Mouse (Mus musculus): ENCODE measurements around the gene Npas2.
A peak's percentile ranks its signal among the peaks of the same experiment; 100 is the strongest.

Gene Npas2

DNA sequence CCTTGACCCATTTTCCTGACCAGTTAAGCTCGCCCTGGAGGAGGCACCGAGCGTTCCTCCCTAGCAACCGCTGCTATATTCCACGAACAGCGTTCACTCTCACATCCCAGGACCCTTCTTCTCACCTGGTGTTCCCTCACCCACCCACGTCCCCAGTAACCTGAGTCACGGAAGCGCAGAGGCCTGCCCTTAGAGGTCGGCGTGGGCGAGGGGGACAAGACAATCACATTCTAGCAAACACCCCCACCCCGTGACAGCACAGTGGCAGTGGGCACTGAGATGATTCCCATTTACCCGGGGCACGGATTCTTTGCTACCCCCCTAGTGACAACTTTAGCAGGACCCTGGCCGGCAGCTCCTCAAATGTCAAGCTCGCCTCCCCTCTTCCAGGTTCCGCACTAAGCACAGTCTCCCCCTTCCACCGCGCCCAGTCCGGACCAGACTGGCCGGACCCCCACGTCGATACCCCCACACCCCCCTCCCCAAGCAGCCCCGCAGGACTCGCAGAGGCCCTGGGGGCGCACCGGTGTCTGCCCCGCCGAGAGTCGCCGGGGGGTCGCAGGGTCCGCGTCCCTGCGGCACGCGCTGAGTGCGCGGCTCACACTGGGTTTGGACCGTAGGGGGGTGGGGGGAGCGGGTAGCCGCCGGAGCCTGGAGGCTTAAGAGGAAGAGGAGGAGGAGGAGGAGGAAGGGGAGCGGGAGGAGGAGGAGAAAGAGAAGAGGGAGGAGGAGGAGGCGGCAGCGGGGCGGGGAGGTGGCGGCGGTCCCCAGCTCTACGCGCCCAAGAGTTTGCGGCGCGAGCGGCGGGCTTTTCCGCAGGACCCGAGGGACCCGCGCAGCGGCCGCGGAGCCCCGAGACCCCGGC lies at the start of gene Npas2:
Gene Npas2, plus strand, starts transcription at position 735 of the 865 bp plus-strand sequence.
- DNase-seq (ENCODE audit: extremely low read depth, insufficient read length, low spot score) = no peak

DNA sequence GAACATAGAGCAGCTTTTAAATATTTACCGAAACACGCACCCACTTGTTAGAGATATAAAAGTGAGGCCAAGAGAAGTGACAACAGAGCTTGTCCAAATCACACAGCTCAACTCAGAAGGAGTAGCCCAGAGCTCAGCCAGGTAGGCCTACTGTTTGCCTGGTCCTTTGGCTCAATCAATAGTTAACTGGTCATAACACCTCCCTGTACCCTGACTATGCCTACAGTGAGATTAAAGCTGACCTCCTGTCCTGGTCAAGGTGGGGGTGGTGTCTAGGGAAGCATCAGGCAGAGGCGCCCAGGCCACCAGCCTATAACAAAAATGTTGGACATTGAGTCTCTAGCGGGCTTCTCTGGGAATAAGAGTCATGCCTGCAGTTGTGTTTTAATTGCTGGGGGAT lies 36.8 kb upstream of the Npas2 start:
- DNase-seq (ENCODE audit: extremely low read depth, insufficient read length, low spot score) = no peak

DNA sequence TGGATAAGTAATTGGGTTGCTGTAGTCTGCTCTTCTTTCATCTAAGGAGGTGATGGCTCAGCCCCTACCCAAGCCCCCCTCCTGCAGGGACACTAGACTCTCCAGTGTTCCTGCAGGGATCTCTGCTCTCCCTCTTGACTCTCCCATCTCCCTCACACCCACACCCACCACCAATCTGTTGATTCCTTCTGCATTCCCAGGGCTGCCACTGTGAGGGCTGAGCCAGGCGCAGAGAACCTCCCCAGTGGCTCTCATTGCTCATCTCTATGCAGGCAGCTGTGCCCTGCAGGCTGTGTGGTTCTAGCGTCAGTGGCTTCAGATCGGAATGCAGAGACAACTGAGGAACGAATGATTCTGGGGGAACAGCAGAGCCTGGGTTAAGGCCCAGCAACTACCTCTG lies 33.4 kb upstream of the Npas2 start:
- no peak for DNase-seq (ENCODE audit: extremely low read depth, insufficient read length, low spot score)

DNA sequence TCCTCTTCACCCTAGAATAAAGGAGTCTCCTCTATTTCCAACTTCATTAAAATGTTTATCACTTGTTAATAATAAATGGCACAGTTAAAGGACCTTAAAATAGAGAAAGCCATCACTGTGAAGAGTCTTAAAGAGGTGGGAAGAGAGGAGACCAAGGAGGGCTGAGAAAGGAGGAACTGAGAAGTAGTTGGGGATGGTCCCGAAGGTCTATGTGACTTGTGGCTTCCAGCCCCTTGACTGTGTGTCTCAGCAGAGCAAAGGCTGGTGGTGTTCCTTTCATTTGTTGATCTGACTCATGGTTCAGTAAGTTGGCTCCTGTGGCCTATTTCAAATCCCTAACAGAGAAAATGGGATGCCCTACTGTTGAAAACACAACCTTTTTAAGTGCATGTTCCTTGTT lies 30.5 kb upstream of the Npas2 start:
- no peak for DNase-seq (ENCODE audit: extremely low read depth, insufficient read length, low spot score)

DNA sequence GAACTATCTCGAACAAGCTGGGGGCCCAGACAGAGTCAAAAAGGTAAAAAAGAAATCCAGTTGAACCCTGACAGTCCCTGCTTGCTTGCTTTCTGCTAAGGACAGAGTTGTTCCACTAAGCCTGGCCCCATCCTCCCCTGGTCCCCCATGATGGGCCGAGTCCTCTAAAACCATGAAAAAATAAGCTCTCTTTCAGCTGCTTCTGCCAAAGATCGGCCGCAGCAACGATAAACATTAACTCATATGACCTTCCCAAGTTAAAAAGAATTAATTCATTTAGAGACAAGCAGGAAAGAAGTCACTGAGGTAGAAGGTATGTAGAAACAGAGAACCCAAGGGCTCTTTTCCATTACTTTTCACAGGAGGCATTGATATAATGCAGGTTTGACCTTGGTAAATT lies 16.8 kb upstream of the Npas2 start:
- no peak for DNase-seq (ENCODE audit: extremely low read depth, insufficient read length, low spot score)

DNA sequence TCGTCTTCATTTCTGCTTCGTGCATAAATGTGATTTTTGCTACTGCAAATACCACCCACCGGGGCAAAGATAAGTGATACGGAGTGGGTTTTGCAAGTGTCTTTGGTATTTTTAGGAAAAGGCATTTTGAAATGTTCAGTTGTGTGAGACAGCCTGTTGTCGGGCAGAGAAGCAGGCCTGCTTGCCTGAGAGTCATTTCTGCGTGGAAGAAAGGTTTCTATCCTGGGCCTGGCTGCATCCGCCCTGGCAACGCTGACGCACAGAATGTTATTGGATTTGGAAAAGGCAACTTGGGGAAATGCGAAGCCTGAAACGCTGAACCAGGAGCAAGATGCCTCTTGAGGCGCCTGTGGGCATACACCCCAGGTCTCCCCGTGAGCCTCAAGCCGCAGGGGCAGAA lies 16.3 kb upstream of the Npas2 start:
- DNase-seq (ENCODE audit: extremely low read depth, insufficient read length, low spot score) = no peak

DNA sequence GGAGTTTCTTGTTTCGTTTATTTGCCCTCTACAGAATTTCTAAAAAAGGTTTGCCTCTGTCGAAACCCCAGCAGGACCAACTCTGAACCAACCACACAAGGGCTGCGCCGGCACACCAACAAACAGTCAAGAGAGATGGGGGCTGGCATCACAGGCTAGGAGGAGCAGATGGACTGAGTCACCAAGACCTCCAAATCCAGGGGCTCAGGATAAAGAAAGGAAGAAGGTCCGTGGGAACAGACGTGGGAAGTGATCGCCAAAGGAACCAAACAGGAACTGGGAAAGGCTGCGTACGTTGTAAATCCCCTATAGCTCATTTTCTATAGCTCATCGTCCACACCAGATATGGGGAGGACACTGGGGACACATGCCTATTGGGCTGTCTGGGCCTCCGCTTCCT lies 13.7 kb upstream of the Npas2 start:
- no peak for DNase-seq (ENCODE audit: extremely low read depth, insufficient read length, low spot score)

DNA sequence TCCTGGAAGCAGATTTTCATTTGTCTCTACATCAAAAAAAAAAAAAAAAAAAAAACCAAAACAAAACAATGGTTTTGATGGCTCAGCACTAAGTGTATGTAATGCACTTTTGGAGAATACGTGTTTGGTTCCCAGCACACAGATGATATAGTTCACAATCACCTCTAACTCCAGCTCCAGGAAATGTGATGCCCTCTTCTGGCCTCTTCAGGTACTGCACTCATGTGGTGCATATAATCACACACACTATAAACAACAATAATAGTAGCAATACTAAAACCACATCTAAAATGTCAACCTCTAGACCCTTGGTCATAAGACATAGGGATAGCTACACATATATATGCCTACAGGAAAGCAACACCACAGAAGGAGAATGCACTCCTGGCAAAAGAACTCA lies 13.0 kb upstream of the Npas2 start:
- no peak for DNase-seq (ENCODE audit: extremely low read depth, insufficient read length, low spot score)

DNA sequence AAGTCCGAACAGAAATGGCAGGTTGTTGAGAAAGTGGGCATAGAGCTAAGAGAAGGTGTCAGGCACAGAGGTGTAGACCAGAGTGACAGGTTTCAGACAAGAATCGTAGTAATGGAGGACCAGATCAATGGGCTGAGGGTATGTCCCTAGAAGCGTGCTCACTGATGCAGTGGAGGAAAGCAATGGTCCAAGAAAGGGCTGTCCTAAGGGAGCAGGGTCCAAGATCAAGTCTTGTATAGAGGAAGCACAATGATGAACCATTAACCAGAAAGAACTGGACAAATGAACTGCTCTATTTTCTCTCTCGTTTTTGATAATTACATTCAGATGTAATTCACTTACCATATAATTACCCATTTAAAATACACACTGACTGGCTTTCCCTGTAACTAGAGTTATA lies 11.6 kb upstream of the Npas2 start:
- DNase-seq (ENCODE audit: extremely low read depth, insufficient read length, low spot score) = no peak

DNA sequence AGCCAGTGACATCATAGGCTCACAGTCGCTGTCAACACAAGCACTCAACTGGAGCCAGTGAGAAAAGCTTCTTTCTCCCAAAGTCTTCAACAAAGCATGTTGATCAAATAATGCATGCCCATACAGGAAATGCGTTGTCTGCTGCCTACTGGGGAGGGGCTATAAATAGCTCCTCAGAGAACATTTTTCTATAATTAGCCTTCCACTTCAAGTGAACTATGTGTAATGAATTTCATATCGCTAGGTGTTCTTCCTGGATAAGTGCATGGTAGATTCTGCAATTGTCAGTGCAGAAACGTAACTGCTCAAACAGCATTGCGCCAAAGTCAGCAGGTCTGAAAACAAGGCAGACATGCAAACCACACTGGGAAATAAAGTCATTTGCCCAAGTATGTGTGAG lies 7.7 kb upstream of the Npas2 start:
- DNase-seq (ENCODE audit: extremely low read depth, insufficient read length, low spot score) = no peak

DNA sequence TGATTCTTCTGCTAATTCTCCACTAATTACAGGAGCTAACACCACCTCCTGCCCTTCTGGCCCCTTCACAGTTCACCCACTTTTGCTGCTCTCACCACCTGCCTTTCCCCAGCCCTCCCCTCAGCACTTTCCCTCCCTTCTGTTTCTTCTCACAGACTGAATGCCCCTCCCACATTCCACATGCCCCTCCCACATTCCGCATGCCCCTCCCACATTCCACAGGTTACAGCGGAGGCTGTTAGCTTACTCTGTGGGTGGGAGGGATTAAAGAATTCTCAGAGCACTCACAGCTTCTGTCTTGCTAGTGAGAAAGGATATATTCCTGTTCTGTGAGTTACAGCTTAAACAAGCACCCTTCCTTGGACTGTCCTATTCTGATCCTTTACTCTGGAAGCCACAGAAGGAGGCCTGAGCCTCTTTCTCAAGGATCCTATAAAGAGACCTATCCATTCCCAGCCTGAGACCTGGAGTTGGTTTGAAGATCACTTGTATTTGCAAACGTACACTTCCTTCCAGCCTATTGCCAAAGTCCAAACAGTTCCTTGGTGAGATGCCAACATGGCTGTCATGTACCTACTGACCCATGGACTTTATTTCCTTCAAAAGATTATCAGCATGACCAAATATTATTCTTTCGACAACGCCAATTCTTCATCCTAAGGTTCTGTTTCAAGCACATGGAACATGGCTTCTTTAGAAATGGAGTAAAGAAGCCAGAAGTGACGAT lies 6.7 kb upstream of the Npas2 start:
- DNase-seq (ENCODE audit: extremely low read depth, insufficient read length, low spot score) = no peak

DNA sequence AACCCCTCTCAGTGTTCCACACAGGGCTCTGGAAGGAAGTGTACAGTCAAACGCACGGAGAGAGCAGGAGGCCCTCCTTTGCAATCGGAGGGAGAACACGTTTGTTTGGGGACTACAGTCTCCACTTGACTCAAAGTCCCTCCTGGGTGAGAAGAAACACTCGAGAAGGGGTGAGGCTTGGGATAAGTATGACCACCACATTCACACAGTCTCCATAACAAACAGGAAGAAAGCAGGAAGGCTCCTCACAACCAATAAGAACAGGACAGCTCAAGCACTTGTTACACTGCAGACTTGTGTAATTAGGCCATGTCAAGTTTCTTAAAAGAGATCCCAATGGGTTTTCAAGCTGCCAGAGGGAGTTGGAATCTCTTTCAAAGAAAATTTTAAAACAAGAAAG lies 2.4 kb upstream of the Npas2 start:
- no peak for DNase-seq (ENCODE audit: extremely low read depth, insufficient read length, low spot score)

DNA sequence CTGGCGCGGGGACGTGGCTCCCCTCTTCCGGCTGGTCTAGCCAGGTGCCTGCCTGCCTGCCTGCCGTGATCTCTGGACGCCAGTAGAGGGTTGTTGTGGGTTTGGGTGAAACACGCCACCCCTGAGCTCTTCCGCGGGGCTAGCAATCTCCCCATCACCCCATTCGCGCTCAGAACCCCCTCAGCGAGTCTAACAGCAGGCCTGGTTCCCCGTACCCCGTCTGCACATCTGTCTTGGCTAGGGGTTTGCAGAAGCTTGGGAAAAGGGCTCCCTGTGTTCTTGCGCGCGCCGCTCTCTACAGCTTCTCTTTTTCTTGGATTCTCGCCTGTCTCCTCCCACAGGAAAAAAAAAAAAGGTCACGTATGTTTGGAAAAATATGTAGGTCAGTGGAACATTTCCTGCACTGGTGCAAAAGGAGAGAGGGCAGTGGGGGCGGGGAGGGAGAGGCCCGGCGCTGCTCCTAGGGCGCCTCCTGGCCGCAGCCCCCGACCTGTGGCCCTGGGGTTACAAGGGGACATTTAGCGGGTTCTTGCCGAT lies 1.0 kb upstream of the Npas2 start:
- DNase-seq (ENCODE audit: extremely low read depth, insufficient read length, low spot score) = no peak

DNA sequence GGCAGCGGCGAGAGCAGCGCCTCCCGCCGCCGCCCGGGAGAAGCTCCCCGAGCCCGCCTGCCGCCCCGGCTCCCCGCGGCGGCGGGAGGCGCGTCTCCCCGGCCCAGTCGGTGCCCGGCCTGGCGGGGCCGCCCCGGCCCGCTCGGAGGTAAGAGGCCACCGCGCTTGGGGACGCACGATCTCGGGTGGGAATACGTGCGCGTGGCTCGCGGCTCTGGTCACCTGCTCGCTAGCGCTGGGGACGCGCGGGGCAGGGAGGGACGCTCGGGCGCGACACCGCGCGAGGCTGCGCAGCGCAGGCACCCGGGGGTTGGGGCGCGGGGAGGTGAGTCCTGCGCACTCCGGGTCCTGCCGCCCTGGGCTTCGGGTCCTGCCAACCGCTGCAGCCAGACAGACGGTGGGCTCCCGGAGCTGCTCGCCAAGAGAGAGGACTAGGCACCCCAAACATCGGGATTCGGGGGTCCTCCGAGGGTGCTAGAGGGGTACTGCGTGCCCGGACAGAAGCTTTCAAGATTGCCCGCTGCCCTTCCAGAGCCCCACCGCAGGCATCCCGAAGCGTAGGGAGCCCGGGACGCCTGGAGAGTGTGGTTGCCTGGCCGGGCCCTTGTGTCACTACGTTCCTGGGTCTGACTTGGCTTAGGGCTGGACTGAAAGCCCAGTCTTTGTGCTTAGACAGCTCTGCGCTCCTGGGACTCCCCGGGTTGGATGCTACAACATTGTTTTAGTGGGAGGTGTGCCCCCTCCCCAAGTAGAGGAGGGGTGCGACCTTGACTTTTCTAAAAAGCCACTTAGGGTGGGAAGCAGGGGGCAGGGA lies 538 bp downstream of the Npas2 start:
- DNase-seq (ENCODE audit: extremely low read depth, insufficient read length, low spot score) = no peak

DNA sequence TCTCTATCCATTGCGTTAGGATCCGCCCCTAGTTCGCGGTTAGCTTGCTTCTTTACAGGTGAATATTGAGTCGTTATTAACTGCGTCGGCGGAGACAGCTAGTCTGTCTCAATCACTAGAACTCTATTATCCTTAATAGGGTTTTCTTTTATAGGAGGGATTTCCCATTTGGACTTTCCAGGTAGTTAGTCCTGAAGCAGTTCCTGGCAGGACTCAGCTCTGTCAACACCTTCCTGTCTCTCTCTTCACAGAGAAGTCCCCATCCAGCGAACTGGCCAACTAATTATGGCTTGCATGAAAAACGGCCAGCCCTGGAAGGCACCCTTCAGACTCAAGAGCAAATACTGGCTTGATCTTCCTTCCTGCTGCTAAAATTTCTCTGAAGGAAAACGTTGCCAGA lies 1.4 kb downstream of the Npas2 start:
- no peak for DNase-seq (ENCODE audit: extremely low read depth, insufficient read length, low spot score)

DNA sequence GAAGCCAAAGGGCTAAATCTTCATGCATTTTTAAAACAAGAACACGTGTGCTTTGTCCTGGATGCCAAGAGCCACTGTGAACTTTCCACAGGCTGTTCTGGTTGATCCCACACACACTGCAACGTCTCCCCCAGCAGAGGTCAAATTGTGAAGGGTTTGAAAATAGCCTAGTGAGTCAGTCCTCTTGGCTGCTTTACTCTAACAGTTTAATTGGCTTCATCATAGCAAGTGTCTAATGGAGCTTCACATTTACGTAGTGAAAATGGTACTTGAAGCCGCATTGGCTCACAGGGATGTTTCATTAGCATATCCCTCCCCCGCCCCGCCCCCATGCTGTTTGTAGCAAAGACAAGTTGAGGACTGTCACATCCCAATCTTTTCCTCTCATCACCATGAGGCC lies 2.6 kb downstream of the Npas2 start:
- no peak for DNase-seq (ENCODE audit: extremely low read depth, insufficient read length, low spot score)

DNA sequence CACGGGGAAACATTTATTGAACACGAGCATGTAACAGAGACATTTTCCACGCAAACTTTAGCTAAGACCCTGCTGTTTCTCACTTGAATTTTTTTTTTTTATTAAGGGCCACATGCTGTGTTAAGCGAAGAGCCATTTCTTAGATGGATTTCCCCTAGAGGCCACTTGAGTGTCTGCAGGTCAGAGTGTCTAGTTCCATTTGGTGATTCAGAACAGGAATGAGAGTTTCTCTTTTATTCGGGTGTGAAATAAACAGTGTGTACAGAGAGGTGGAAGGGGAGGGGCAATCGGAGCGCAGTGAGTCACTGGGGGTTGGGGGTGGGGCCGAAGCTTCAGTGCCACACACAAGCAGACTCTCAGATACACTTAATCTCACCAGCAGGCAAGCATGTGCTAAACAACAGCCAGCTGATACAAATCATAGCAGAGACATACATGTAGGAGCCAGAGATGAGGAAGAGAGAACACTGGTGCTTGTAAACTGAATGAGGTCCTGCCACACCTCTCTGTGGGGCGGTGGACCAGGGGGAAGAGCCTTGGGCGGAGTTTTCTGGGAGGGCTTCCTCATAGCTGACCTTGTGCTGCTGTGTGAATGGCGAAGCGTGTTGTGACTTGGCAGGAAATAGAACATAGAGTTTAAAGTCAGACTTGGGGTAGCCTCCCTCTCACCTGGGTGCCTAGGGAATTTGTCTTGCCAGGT lies 3.3 kb downstream of the Npas2 start:
- DNase-seq (ENCODE audit: extremely low read depth, insufficient read length, low spot score) = peak; percentile 70

DNA sequence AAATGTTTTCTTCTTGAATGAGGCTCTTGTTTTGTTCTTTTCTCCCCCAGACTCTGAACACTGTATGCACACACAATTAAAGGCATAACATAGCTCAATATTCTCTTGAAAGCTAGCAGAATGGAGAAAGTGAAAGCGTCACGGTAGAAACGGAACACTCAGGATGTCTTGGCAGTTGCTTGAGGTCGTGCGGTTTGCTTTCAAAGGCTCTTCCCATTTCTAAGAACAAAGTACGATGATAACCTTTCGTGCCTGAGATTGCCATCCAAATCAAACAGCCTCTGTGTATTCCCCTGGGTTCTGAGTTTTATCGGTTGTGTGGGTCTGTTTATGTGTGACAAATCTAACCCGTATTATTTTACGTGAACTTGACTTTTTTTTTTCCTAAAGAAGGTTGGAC lies 11.5 kb downstream of the Npas2 start:
- no peak for DNase-seq (ENCODE audit: extremely low read depth, insufficient read length, low spot score)

DNA sequence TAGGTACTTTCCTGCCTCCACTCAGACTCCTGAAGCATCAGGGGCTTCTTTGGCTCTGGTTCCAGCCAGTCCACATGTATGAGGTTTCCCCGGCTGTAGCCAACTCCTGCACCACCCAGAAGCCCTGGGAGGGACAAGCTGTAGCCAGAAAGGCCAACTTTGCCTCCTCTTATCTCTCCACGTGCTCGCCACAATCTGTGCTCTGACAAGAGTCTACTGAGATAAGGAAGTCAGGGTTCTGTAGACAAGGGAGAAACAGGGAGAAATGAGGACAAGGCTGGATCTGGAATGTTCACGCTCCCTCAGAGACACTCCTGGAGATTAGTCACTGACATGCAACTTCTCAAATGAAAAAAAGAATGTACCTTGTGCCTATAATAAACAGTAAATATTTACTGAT lies 12.2 kb downstream of the Npas2 start:
- no peak for DNase-seq (ENCODE audit: extremely low read depth, insufficient read length, low spot score)

DNA sequence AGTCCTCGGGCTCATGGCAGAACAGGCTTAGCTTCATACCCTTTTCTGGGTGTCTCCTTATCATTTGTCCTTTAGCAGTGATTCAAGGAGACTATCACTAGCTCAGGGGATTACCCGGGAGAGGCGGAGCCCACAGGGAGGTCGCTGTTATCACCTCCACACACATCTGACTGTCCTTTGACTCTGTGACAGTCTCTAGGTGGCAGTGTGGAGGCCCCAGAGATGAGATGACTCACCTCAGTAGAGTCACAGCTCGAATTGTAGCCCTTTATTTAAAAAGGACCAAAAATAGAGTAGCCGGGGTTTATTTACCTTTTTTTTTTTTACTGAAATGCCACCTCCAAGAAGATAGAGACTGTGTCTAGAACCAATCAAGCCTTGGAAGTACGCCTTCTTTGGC lies 13.4 kb downstream of the Npas2 start:
- no peak for DNase-seq (ENCODE audit: extremely low read depth, insufficient read length, low spot score)

DNA sequence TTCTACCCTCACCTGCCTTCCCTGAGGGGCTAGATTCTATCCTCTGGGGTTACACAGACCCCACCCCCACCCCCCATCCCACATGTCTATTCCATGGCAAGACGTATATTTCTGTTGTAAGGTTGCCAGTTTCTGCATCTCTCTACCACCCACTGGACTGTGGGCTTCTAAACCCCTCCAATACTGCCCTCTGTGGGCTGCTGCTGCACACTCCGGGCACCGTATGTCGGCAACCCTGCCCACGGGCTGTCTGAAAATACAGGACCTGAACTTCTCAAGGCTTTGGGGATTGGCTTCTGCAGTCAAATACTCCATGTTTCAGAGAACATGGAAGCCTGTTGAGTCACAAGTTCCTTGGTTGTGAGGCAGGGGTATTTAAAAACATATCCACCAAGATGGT lies 17.4 kb downstream of the Npas2 start:
- no peak for DNase-seq (ENCODE audit: extremely low read depth, insufficient read length, low spot score)

Data from 3134 (cell line).